Mouse (Mus musculus) olfactory bulb, adult 2 months (tissue): ENCODE measurements around the gene P2ry6. TPM values are rescaled to one million over a fixed set of nuclear protein-coding genes. Genes with fewer than 3 reads are reported as not detected.

Experiments used
- H3K27ac ChIP-seq: fragments of 200-500 bp; 2 replicates; pipeline ENCODE4 v1.5.1; 2012; ENCODE audit warnings: low read depth, low read length; ENCODE audit not compliant: insufficient read depth
- H3K4me1 ChIP-seq: fragments of 200-500 bp; 2 replicates; pipeline ENCODE4 v1.6.1; 2012; ENCODE audit warnings: low read length; ENCODE audit not compliant: control insufficient read depth, insufficient read depth
- H3K4me3 ChIP-seq: fragments of 200-500 bp; 2 replicates; pipeline ENCODE4 v1.5.1; 2012; ENCODE audit warnings: mild to moderate bottlenecking, low read depth, low read length, moderate library complexity; ENCODE audit not compliant: insufficient read depth
- CTCF ChIP-seq: fragments of 200-500 bp; IDR thresholded peaks from 2 replicates; pipeline ENCODE4 v1.5.1; 2012; ENCODE audit warnings: low read depth, mild to moderate bottlenecking, low read length, moderate library complexity; ENCODE audit not compliant: insufficient read depth
- POLR2A ChIP-seq: fragments of 200-500 bp; IDR thresholded peaks from 2 replicates; pipeline ENCODE4 v1.6.1; 2012; ENCODE audit warnings: mild to moderate bottlenecking, low read depth, low read length, moderate library complexity; ENCODE audit not compliant: insufficient read depth
- WGBS: fragments of 180-500 bp; shearing (Covaris S2); methylation state at CpG from one replicate; pipeline ENCODE4 v1.1.7; 2018; 5-methylcytosine and 5-hydroxymethylcytosine counted together
- polyA plus RNA-seq: library from polyadenylated mRNA; stranded (reverse); fragments of >200 nt; gene quantifications from 2 replicates; pipeline ENCODE4 v1.2.4, GENCODE M21; 2012; ENCODE audit warnings: low replicate concordance; ENCODE audit not compliant: missing spikeins, insufficient read depth, insufficient read length

The P2ry6 gene
- polyA plus RNA-seq, 1 experiment, result not detected

- H3K4me1 ChIP-seq, result no peaks in the 10 kb centered on the region
- no peak for TF ChIP-seq POLR2A
- no peak for TF ChIP-seq CTCF
- 75% methylated on average over 2 of the region's 2 CpGs for WGBS
- H3K4me3 ChIP-seq, result no peak overlapping the region
- no peak overlapping the region for H3K27ac ChIP-seq
These were observed 22.5 kb downstream of the P2ry6 start for GRCm38 (mm10) chr7:100951903-100952302.

GRCm38 (mm10) chr7:100950481-100951010 lies 23.9 kb downstream of the P2ry6 start:
- Histone ChIP-seq H3K27ac (no peak overlapping the region), H3K4me3 (no peak overlapping the region), H3K4me1 (no peaks in the 10 kb centered on the region)
- 85% methylated on average over 12 of the region's 12 CpGs for WGBS
- no peak for TF ChIP-seq POLR2A
- no peak for TF ChIP-seq CTCF

- Histone ChIP-seq H3K4me1 (no peaks in the 10 kb centered on the region), H3K27ac (no peak overlapping the region), H3K4me3 (no peak overlapping the region)
- TF ChIP-seq POLR2A (no peak), CTCF (no peak)
- 84% methylated on average over 5 of the region's 5 CpGs for WGBS
These were observed 24.4 kb downstream of the P2ry6 start for GRCm38 (mm10) chr7:100950031-100950430.

- Histone ChIP-seq H3K4me1 (peaks cover 7% of the 10 kb centered on the region; the same call in 1 of the 2 replicates), H3K27ac (no peak overlapping the region), H3K4me3 (no peak overlapping the region)
- 82% methylated on average over 5 of the region's 5 CpGs for WGBS
- TF ChIP-seq CTCF (no peak), POLR2A (no peak)
These were observed 29.7 kb downstream of the P2ry6 start for GRCm38 (mm10) chr7:100944738-100945137.

- TF ChIP-seq CTCF, result no peak
- peaks cover 7% of the 10 kb centered on the region; the same call in 1 of the 2 replicates for H3K4me1 ChIP-seq
- 60% methylated on average over 2 of the region's 2 CpGs for WGBS
- no peak overlapping the region for H3K27ac ChIP-seq
- H3K4me3 ChIP-seq, result no peak overlapping the region
These were observed 30.1 kb downstream of the P2ry6 start for GRCm38 (mm10) chr7:100944306-100944705.

GRCm38 (mm10) chr7:100942789-100943615 lies 31.4 kb downstream of the P2ry6 start:
- WGBS, result 12% methylated on average over 12 of the region's 12 CpGs
- Histone ChIP-seq H3K4me3 (no peak overlapping the region), H3K4me1 (peaks cover 7% of the 10 kb centered on the region; the same call in 1 of the 2 replicates), H3K27ac (no peak overlapping the region)
- peak; percentile 73 for TF ChIP-seq CTCF
- no peak for TF ChIP-seq POLR2A

- Histone ChIP-seq H3K27ac (no peak overlapping the region), H3K4me1 (peaks cover 7% of the 10 kb centered on the region; the same call in 1 of the 2 replicates), H3K4me3 (no peak overlapping the region)
- WGBS, result 50% methylated on average over 5 of the region's 5 CpGs
- TF ChIP-seq CTCF (no peak), POLR2A (no peak)
These were observed 33.3 kb downstream of the P2ry6 start for GRCm38 (mm10) chr7:100941169-100941568.

- H3K27ac ChIP-seq, result no peak overlapping the region
- H3K4me1 ChIP-seq, result peaks cover 5% of the 10 kb centered on the region; the same call in 1 of the 2 replicates
- WGBS, result 83% methylated on average over 16 of the region's 16 CpGs
- TF ChIP-seq CTCF (no peak), POLR2A (no peak)
- no peak overlapping the region for H3K4me3 ChIP-seq
These were observed 36.3 kb downstream of the P2ry6 start for GRCm38 (mm10) chr7:100938106-100938505.

GRCm38 (mm10) chr7:100937481-100937880 lies 37.0 kb downstream of the P2ry6 start:
- WGBS, result 90% methylated on average over 3 of the region's 3 CpGs
- no peak overlapping the region for H3K27ac ChIP-seq
- H3K4me3 ChIP-seq, result no peak overlapping the region
- peaks cover under 1% of the 10 kb centered on the region; the same call in 1 of the 2 replicates for H3K4me1 ChIP-seq
- TF ChIP-seq CTCF (no peak), POLR2A (no peak)
